Mouse (Mus musculus) MEL (cell line): ENCODE results near the gene Slc22a15. TPM values are rescaled to one million over a fixed set of nuclear protein-coding genes. Genes with fewer than 3 reads are reported as not detected.
A peak's percentile ranks its signal among the peaks of the same experiment; 100 is the strongest.

ENCODE experiments used
- DNase-seq: peaks from one replicate; pipeline ENCODE4 v3.0.0; 2011; ENCODE audit warnings: low read depth, low spot score
- H3K27ac ChIP-seq: 2 replicates; pipeline ENCODE4 v1.5.1; 2012; ENCODE audit warnings: low read depth, mild to moderate bottlenecking, control low read depth, low read length, moderate library complexity; ENCODE audit not compliant: control insufficient read depth
- H3K27me3 ChIP-seq, 2 experiments: fragments of 150-350 bp in 1 of 2; sonication (generic) in 1 of 2; 2 replicates each; pipeline ENCODE4 v1.6.1; 2012; ENCODE audit warnings: low read length in 2 of 2, mild to moderate bottlenecking in 2 of 2, improper control_type of control experiment in 1 of 2, moderate library complexity in 1 of 2; ENCODE audit not compliant: insufficient read depth in 2 of 2, control insufficient read depth in 1 of 2
- H3K36me3 ChIP-seq, 2 experiments: 2 replicates each; pipeline ENCODE4 v1.6.1; 2012 to 2014; ENCODE audit warnings: low read length in 2 of 2, improper control_type of control experiment in 1 of 2, inconsistent platforms in 1 of 2, mild to moderate bottlenecking in 1 of 2; ENCODE audit not compliant: insufficient read depth in 2 of 2, control insufficient read depth in 1 of 2
- H3K4me1 ChIP-seq, 2 experiments: fragments of 150-350 bp in 1 of 2; sonication (generic) in 1 of 2; 2 replicates each; pipeline ENCODE4 v1.6.1; 2012; ENCODE audit warnings: low read length in 2 of 2, improper control_type of control experiment in 1 of 2, mild to moderate bottlenecking in 1 of 2; ENCODE audit not compliant: insufficient read depth in 2 of 2, control insufficient read depth in 1 of 2
- H3K4me3 ChIP-seq, 2 experiments: fragments of 150-350 bp in 1 of 2; sonication (generic) in 1 of 2; 2 replicates each; pipeline ENCODE4 v1.5.1; 2012; ENCODE audit warnings: low read depth in 2 of 2, low read length in 2 of 2, mild to moderate bottlenecking in 2 of 2, moderate library complexity in 2 of 2, control low read depth in 1 of 2, improper control_type of control experiment in 1 of 2; ENCODE audit not compliant: control insufficient read depth in 1 of 2, insufficient read depth in 1 of 2
- H3K79me2 ChIP-seq: 2 replicates; pipeline ENCODE4 v1.6.1; 2012; ENCODE audit warnings: mild to moderate bottlenecking, low read length, moderate library complexity; ENCODE audit not compliant: control insufficient read depth, poor library complexity, insufficient read depth
- H3K9ac ChIP-seq: 2 replicates; pipeline ENCODE4 v1.6.1; 2012; ENCODE audit warnings: low read depth, mild to moderate bottlenecking, control low read depth, low read length, moderate library complexity; ENCODE audit not compliant: control insufficient read depth, poor library complexity, severe bottlenecking
- H3K9me3 ChIP-seq: fragments of 150-350 bp; sonication (generic); replicated peaks from 2 replicates; pipeline ENCODE4 v1.6.1; 2012; ENCODE audit warnings: mild to moderate bottlenecking, low read length, improper control_type of control experiment, moderate library complexity; ENCODE audit not compliant: insufficient read depth
- BHLHE40 ChIP-seq: IDR thresholded peaks from 2 replicates; pipeline ENCODE4 v1.6.1; 2012; ENCODE audit warnings: low read depth, mild to moderate bottlenecking, inconsistent platforms, low read length, improper control_type of control experiment, borderline replicate concordance
- CHD1 ChIP-seq: IDR thresholded peaks from 2 replicates; pipeline ENCODE4 v1.6.1; 2012; ENCODE audit warnings: low read depth, mild to moderate bottlenecking, inconsistent platforms, low read length, improper control_type of control experiment
- CHD2 ChIP-seq: IDR thresholded peaks from 2 replicates; pipeline ENCODE4 v1.6.1; 2011; ENCODE audit warnings: low read length, improper control_type of control experiment
- E2F4 ChIP-seq: IDR thresholded peaks from 2 replicates; pipeline ENCODE4 v1.6.1; 2011; ENCODE audit warnings: low read depth, low read length, improper control_type of control experiment, borderline replicate concordance
- ELF1 ChIP-seq: IDR thresholded peaks from 2 replicates; pipeline ENCODE4 v1.6.1; 2014; ENCODE audit warnings: low read depth, mild to moderate bottlenecking, inconsistent platforms, low read length, improper control_type of control experiment, moderate library complexity
- EP300 ChIP-seq, 2 experiments: IDR thresholded peaks; 2 replicates each; pipeline ENCODE4 v1.6.1; 2011; ENCODE audit warnings: improper control_type of control experiment in 2 of 2, low read length in 2 of 2, low read depth in 1 of 2, mild to moderate bottlenecking in 1 of 2
- ETS1 ChIP-seq: IDR thresholded peaks from 2 replicates; pipeline ENCODE4 v1.6.1; 2012; ENCODE audit warnings: low read depth, mild to moderate bottlenecking, inconsistent platforms, low read length, improper control_type of control experiment, moderate library complexity
- GABPA ChIP-seq: IDR thresholded peaks from 2 replicates; pipeline ENCODE4 v1.6.1; 2012; ENCODE audit warnings: low read depth, mild to moderate bottlenecking, inconsistent platforms, low read length, improper control_type of control experiment, moderate library complexity
- GATA1 ChIP-seq: IDR thresholded peaks from 2 replicates; pipeline ENCODE4 v1.6.1; 2011; ENCODE audit warnings: low read depth, low read length, improper control_type of control experiment
- HCFC1 ChIP-seq: IDR thresholded peaks from 2 replicates; pipeline ENCODE4 v1.6.1; 2012; ENCODE audit warnings: low read depth, mild to moderate bottlenecking, inconsistent platforms, low read length, improper control_type of control experiment, moderate library complexity
- JUND ChIP-seq: IDR thresholded peaks from 2 replicates; pipeline ENCODE4 v1.6.1; 2011; ENCODE audit warnings: low read depth, mild to moderate bottlenecking, improper control_type of control experiment, low read length
- KAT2A ChIP-seq: conservative IDR thresholded peaks from 2 replicates; pipeline ENCODE4 v1.6.1; 2012; ENCODE audit warnings: low read depth, low read length, improper control_type of control experiment, inconsistent platforms
- MAFK ChIP-seq: IDR thresholded peaks from 2 replicates; pipeline ENCODE4 v1.6.1; 2011; ENCODE audit warnings: low read depth, mild to moderate bottlenecking, low read length, improper control_type of control experiment, borderline replicate concordance
- MAX ChIP-seq: IDR thresholded peaks from 2 replicates; pipeline ENCODE4 v1.6.1; 2011; ENCODE audit warnings: low read length, improper control_type of control experiment
- MAZ ChIP-seq: IDR thresholded peaks from 2 replicates; pipeline ENCODE4 v1.6.1; 2012; ENCODE audit warnings: low read depth, mild to moderate bottlenecking, inconsistent platforms, low read length, improper control_type of control experiment
- MEF2A ChIP-seq: IDR thresholded peaks from 2 replicates; pipeline ENCODE4 v1.6.1; 2014; ENCODE audit warnings: low read depth, mild to moderate bottlenecking, inconsistent platforms, low read length, improper control_type of control experiment; ENCODE audit not compliant: poor library complexity, insufficient replicate concordance, severe bottlenecking; ENCODE audit errors: extremely low read depth
- MXI1 ChIP-seq: IDR thresholded peaks from 2 replicates; pipeline ENCODE4 v1.6.1; 2011; ENCODE audit warnings: mild to moderate bottlenecking, low read depth, low read length, improper control_type of control experiment
- NELFE ChIP-seq: IDR thresholded peaks from 2 replicates; pipeline ENCODE4 v1.6.1; 2011; ENCODE audit warnings: low read depth, low read length, improper control_type of control experiment
- NRF1 ChIP-seq: IDR thresholded peaks from 2 replicates; pipeline ENCODE4 v1.6.1; 2014; ENCODE audit warnings: low read depth, mild to moderate bottlenecking, inconsistent platforms, low read length, improper control_type of control experiment, moderate library complexity; ENCODE audit not compliant: poor library complexity, insufficient read depth, severe bottlenecking
- POLR2A ChIP-seq, 2 experiments: IDR thresholded peaks; 2 replicates each; pipeline ENCODE4 v1.6.1; 2011 to 2012; ENCODE audit warnings: low read length in 2 of 2, mild to moderate bottlenecking in 2 of 2, control low read depth in 1 of 2, improper control_type of control experiment in 1 of 2, low read depth in 1 of 2, moderate library complexity in 1 of 2; ENCODE audit not compliant: control insufficient read depth in 1 of 2, insufficient read depth in 1 of 2, poor library complexity in 1 of 2
- POLR2AphosphoS2 ChIP-seq: IDR thresholded peaks from 2 replicates; pipeline ENCODE4 v1.6.1; 2011; ENCODE audit warnings: low read length, improper control_type of control experiment
- POLR2AphosphoS5 ChIP-seq: IDR thresholded peaks from 2 replicates; pipeline ENCODE4 v1.6.1; 2012; ENCODE audit warnings: low read depth, borderline replicate concordance, mild to moderate bottlenecking, inconsistent platforms, low read length, moderate library complexity, mixed read lengths
- RAD21 ChIP-seq: IDR thresholded peaks from 2 replicates; pipeline ENCODE4 v1.6.1; 2011; ENCODE audit warnings: mild to moderate bottlenecking, low read depth, low read length, improper control_type of control experiment
- RCOR1 ChIP-seq: IDR thresholded peaks from 2 replicates; pipeline ENCODE4 v1.6.1; 2012; ENCODE audit warnings: low read depth, mild to moderate bottlenecking, inconsistent platforms, low read length, improper control_type of control experiment
- SIN3A ChIP-seq: IDR thresholded peaks from 2 replicates; pipeline ENCODE4 v1.6.1; 2012; ENCODE audit warnings: low read length, improper control_type of control experiment, inconsistent platforms
- SMC3 ChIP-seq: IDR thresholded peaks from 2 replicates; pipeline ENCODE4 v1.6.1; 2011; ENCODE audit warnings: low read depth, low read length, improper control_type of control experiment
- TAL1 ChIP-seq: IDR thresholded peaks from 2 replicates; pipeline ENCODE4 v1.6.1; 2012; ENCODE audit warnings: mild to moderate bottlenecking, inconsistent platforms, low read length, moderate library complexity, mixed read lengths
- TBP ChIP-seq: IDR thresholded peaks from 2 replicates; pipeline ENCODE4 v1.8.0; 2011; ENCODE audit warnings: low read depth, low read length, improper control_type of control experiment
- UBTF ChIP-seq: IDR thresholded peaks from 2 replicates; pipeline ENCODE4 v1.6.1; 2012; ENCODE audit warnings: low read depth, mild to moderate bottlenecking, inconsistent platforms, low read length, improper control_type of control experiment, moderate library complexity, borderline replicate concordance; ENCODE audit not compliant: insufficient read depth
- USF1 ChIP-seq: IDR thresholded peaks from 2 replicates; pipeline ENCODE4 v1.6.1; 2014; ENCODE audit warnings: low read depth, mild to moderate bottlenecking, inconsistent platforms, low read length, improper control_type of control experiment, moderate library complexity
- USF2 ChIP-seq, 2 experiments: IDR thresholded peaks; 2 replicates each; pipeline ENCODE4 v1.6.1; 2011 to 2012; ENCODE audit warnings: improper control_type of control experiment in 2 of 2, low read length in 2 of 2, borderline replicate concordance in 1 of 2, inconsistent platforms in 1 of 2, low read depth in 1 of 2, mild to moderate bottlenecking in 1 of 2; ENCODE audit not compliant: insufficient read depth in 1 of 2
- ZKSCAN1 ChIP-seq: IDR thresholded peaks from 2 replicates; pipeline ENCODE4 v1.6.1; 2012; ENCODE audit warnings: low read depth, mild to moderate bottlenecking, inconsistent platforms, low read length, improper control_type of control experiment, moderate library complexity
- ZMIZ1 ChIP-seq: IDR thresholded peaks from 2 replicates; pipeline ENCODE4 v1.6.1; 2012; ENCODE audit warnings: low read depth, mild to moderate bottlenecking, inconsistent platforms, low read length, improper control_type of control experiment, moderate library complexity
- ZNF384 ChIP-seq: IDR thresholded peaks from 2 replicates; pipeline ENCODE4 v1.6.1; 2012; ENCODE audit warnings: low read depth, mild to moderate bottlenecking, inconsistent platforms, low read length, improper control_type of control experiment
- polyA plus RNA-seq, 2 experiments: library from polyadenylated mRNA; stranded (reverse) in 1 of 2; unstranded in 1 of 2; fragments of >175 nt in 1 of 2; fragments of >200 nt in 1 of 2; gene quantifications; 2 replicates each; pipeline versions ENCODE4 v1.2.1 to v1.2.4; 2012; ENCODE audit warnings: low replicate concordance in 2 of 2, low read depth in 1 of 2; ENCODE audit not compliant: insufficient read length in 2 of 2, insufficient read depth in 1 of 2, missing spikeins in 1 of 2
- total RNA-seq: library from RNA; depleted of rRNA; stranded (reverse); fragments of 300-350 nt; gene quantifications from 2 replicates; pipeline ENCODE4 v1.2.3, GENCODE M21; 2012; rRNA removed

The Slc22a15 gene
- total RNA-seq = 2.1 and 2.2 TPM in 2 replicates
- polyA plus RNA-seq = 1 to 10 TPM in 1 of 2 experiments, not detected in 1; 7.9 TPM

GRCm38 (mm10) chr3:101923843-101924740, at the start of gene Slc22a15:
Gene Slc22a15, minus strand, starts transcription at chr3:101924453.
- Histone ChIP-seq H3K79me2 (peaks cover 6% of the 10 kb centered on the region; the same call in 1 of the 2 replicates), H3K27ac (peak within 1 kb of the TSS; percentile 79), H3K4me3 (peak within 1 kb of the TSS; percentile 89 to 92), H3K4me1 (peaks cover 2 to 8% of the 10 kb centered on the region in 2 experiments), H3K27me3 (no peaks in the 10 kb centered on the region), H3K36me3 (peaks cover 0 to 9% of the 10 kb centered on the region in 2 experiments; a peak in 2 of 4 replicates), H3K9me3 (no peaks in the 10 kb centered on the region), H3K9ac (peak within 1 kb of the TSS; percentile 74)
- peak; percentile 85 for DNase-seq
- TF ChIP-seq UBTF (no peak), POLR2A (IDR thresholded peaks at IDR 0.05; ENCODE audit: control insufficient read depth in 1 of 2, insufficient read depth in 1 of 2, low read depth in 1 of 2, low read length in 2 of 2, poor library complexity in 1 of 2) (peak; percentile 44 to 46; a peak in 2 of 4 replicates), EP300 (IDR thresholded peaks at IDR 0.05; ENCODE audit: low read depth in 1 of 2, low read length in 2 of 2) (no peak; a peak in 1 of 4 replicates), ELF1 (peak; percentile 49; the same call in 1 of the 2 replicates), JUND (no peak), SIN3A (no peak; the same call in 1 of the 2 replicates), ZMIZ1 (0 out of 2 replicates have a peak, but pooled peaks have one; percentile 24), ZNF384 (no peak), BHLHE40 (no peak), NRF1 (no peak), CHD1 (no peak), GABPA (no peak), TAL1 (no peak), HCFC1 (0 out of 2 replicates have a peak, but pooled peaks have one; percentile 34), E2F4 (no peak), MEF2A (no peak), USF1 (no peak), MAFK (no peak), POLR2AphosphoS5 (no peak), RCOR1 (no peak), ZKSCAN1 (no peak), ETS1 (no peak), USF2 (IDR thresholded peaks at IDR 0.05; ENCODE audit: borderline replicate concordance in 1 of 2, insufficient read depth in 1 of 2, low read depth in 1 of 2, low read length in 2 of 2) (no peak), POLR2AphosphoS2 (no peak), MAX (no peak), MAZ (no peak; the same call in 1 of the 2 replicates), GATA1 (no peak), SMC3 (no peak), CHD2 (no peak), TBP (no peak), NELFE (no peak), MXI1 (no peak; the same call in 1 of the 2 replicates), KAT2A (no peak), RAD21 (no peak)
